Mouse (Mus musculus) gastrocnemius, postnatal 25 days (tissue): Measurements from ENCODE around the gene Vipas39. TPM values are rescaled to one million over a fixed set of nuclear protein-coding genes. Genes with fewer than 3 reads are reported as not detected.
"Not testable (repeated sequence)": the region's sequence is repeated elsewhere in the genome, so short reads cannot be mapped to it uniquely, and the experiment has no call there.

Experiments
- DNase-seq: peaks from one replicate; pipeline ENCODE4 v3.0.0; 2022
- total RNA-seq, 2 experiments: library from RNA; stranded (reverse); gene quantifications; 1 replicate in 1 of 2; 2 replicates in 1 of 2; pipeline ENCODE4 v1.2.3; 2021

Gene Vipas39
- total RNA-seq, 2 experiments from 2014 or later = 8.0 to 10.2 TPM

GRCm38 (mm10) chr12:87267682-87268081 is 1.6 kb upstream of the Vipas39 start:
- no peak for DNase-seq

GRCm38 (mm10) chr12:87266827-87267603 is 959 bp upstream of the Vipas39 start:
- no peak for DNase-seq

DNA sequence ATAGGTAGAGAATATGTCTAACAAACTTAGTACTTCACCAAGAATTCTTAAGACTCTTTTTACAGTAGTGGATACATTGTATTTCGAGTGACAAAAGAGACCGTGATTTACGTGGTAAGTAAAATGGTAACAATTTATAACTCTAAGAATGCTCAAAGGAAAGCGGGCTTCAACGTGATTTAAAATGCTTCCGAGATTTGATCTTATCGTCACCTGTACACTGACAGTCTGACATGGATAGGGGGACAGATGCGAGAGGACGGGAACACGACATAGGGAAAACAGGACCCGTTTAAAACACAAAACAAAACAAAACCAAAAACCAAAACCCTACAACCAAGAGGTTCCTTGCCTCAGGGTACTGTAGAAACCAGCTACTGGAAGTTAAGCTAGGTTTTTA is 612 bp downstream of the Vipas39 start:
- DNase-seq = no peak

GRCm38 (mm10) chr12:87260562-87260961 is 5.5 kb downstream of the Vipas39 start:
- no peak for DNase-seq

DNA sequence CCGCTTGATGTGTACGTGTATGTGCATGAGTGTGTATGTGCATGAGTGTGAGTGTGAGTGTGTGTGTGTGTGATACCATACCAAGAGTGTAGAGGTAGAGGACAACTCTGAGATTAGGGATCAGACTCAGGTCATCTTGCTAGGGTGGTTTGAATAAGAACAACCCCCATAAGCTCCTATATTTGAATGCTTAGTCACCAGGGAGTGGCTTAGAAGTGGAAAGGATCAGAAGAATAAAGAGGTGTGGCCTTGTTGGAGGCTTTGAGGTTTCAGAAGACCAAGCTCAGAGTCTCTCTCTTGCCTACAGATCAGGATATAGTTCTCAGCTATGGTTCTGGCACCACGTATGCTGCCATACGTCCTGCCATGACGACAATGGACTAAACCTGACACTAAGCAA is 9.4 kb downstream of the Vipas39 start:
- no peak for DNase-seq

DNA sequence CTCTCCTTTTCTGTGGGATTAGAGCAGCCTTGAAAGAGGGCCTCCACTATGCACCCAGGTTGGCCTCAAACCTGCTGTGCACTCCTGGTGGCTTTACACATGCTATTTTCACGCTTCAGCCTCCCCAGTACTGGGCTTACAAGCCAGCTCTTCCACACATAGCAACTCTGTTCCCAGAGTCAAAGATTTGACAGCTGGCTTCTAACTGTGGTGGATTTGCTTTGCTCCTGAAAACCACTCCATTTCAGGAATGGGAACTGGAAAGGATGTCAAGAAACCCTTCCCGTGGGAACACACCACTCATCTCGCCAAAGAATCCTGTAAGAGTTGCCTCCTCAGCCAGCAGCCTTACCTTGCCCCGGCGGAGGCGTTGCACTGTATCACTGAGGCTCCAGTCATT is 12.2 kb downstream of the Vipas39 start:
- DNase-seq = no peak

DNA sequence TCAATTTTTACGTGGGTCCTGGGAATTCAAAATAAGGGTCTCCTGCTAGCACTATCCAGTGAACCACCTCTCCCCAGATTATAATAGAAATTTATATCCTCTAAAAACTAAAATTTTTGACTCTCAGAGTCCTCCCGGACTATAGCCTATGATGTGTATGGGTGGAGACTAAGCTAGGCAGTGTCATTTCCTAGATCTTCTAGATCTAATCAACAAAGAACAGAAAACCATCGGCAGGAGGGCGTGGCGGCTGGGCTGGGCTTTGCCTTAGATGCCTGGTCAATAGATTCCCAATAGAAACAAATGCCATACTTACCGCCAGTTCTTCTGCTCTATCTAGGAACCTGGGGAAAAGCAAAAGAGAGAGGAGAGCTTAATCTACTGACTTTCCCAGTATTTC is 15.9 kb downstream of the Vipas39 start:
- no peak for DNase-seq

DNA sequence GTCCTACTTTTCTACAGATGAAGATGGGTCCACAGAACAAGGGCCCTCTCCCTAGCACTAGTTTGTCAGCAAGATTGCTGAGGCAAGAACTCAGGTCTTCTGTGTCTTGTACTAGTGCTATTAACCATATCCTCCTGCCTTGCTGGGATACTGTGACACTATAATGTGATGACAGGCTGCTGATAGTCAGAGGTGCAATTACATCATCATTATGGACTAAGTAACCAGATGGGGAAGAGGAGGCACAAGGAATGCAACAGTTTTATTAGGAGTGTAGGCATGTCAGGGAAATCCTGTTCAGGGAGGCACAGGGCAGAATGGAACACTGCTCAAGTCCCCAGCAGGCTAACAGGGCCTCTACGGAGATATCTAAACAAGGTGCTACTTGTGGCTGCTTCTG is 27.4 kb downstream of the Vipas39 start, which contains the start of gene Noxred1:
Gene Noxred1 (minus strand): TSS at position 101 of the 400 bp plus-strand sequence.
- no peak for DNase-seq

- no peak for DNase-seq
Measured at GRCm38 (mm10) chr12:87236882-87237483, 29.1 kb downstream of the Vipas39 start.

DNA sequence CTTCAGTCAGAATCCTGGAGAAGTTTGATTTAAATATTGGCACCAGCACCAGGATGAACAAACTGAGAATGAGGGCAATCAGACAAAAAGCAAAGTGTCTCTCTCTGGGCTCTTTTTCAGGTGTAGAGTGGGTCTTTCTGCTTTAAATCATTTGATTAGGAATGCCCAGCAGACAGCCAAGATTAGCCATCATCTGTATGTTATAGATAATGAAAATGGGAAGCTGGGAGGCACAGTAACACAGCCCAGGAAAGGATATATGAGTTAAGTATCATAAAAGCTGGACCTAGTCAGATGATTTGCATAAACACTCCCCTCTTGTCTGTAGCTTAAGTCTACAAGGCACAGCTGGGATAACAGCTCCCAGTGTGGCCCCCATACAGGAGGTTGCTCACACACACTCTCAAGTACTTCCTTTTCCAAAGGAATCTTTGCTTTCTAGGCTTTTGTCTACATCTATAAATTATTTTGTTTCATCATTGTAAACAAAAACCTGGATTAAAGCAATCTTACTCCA is 35.6 kb downstream of the Vipas39 start:
- DNase-seq = no peak

- no peak for DNase-seq
Measured at GRCm38 (mm10) chr12:87229633-87230032, 36.4 kb downstream of the Vipas39 start.

DNA sequence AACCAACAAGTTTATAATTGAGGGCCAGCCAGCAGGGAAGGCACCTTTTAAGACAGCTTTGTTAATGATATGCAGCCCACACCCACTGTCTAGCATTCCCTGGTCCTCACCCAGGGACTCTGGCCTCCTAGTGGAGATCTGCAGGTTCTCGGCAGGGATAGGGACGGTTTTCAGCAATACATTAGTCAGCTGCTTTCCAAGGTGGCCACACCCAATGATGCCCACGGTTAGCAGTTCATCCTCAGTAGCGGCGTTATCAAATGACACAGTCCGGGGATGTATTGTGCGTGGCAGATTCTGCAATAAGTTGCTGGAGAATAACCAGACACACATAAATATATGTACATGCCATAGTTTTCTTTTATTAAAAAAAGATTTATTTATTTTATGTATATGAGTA is 39.3 kb downstream of the Vipas39 start:
- DNase-seq = no peak

GRCm38 (mm10) chr12:87224950-87225349 is 41.1 kb downstream of the Vipas39 start:
- DNase-seq = no peak

DNA sequence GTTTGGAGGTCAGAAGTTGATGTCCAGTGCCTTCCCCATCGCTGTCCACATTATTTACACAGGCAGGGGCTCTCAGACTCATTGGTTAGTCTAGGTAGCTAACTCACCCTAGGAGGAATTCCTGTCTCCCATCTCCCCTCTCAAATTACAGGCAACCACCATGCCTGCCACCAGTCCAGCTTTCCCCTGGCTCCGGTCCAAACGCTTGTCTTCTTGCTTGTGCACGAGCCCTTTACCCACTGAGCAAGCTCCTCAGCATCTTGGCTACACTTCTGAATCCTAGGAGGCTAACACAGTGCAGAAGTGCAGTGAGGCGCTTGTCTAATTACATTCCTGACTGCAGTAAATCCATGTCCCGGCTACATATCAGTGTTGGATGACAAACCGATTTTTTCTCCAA is 46.7 kb downstream of the Vipas39 start:
- DNase-seq = no peak

DNA sequence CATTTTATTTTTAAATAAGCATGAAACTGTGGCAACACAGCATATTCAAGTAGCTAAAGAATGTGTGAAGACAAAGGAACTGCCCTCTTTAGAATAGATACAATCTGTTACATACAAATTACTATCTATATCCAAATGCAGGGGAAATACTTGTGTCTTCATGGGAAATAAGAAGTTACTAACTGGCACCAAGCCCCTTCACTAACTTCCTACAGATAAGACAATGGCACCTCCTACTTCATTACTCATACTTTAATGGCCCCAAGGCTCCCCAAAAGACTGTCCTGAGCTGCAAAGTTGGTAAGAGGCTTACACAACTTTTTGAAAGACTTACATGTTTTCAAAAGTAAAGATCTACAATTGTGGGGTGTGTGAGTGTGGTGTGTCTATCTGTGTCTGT is 48.5 kb downstream of the Vipas39 start:
- DNase-seq = no peak

- DNase-seq = no peak
Measured at GRCm38 (mm10) chr12:87216053-87216452, 50.0 kb downstream of the Vipas39 start.

- DNase-seq = no peak
Measured at GRCm38 (mm10) chr12:87212844-87213606, 53.0 kb downstream of the Vipas39 start.

DNA sequence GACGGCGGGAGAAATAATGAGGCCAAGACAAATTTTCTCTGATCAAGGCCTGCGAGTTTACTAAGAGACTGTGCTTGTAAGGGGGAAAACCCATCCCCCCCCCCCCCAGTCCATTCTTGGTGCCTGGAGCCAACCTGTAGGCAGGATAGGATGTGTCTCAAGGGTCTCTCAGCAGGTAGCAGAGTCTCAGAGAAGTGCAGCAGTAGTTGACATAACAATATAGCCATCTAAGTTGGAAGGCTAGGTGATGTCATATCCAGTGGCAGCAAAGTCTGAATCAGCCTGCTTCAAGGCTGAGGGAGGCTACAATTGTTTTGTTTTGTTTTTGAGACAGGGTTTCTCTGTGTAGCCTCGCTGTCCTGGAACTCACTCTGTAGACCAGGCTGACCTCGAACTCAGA is 60.3 kb downstream of the Vipas39 start:
- DNase-seq = not testable (repeated sequence)

GRCm38 (mm10) chr12:87201694-87202093 is 64.4 kb downstream of the Vipas39 start:
- no peak for DNase-seq

- peak; percentile 76 for DNase-seq
Measured at GRCm38 (mm10) chr12:87199973-87200586, 66.0 kb downstream of the Vipas39 start, which contains the start of gene Tmed8. Gene Tmed8, minus strand, starts transcription at chr12:87200454.

GRCm38 (mm10) chr12:87199206-87199972 is 66.7 kb downstream of the Vipas39 start, which contains the start of gene Samd15:
Gene Samd15, plus strand, starts transcription at chr12:87199723.
- peak; percentile 19 for DNase-seq
